12 mouse cellular contexts compared by ENCODE assay signal in the genomic region with DNA sequence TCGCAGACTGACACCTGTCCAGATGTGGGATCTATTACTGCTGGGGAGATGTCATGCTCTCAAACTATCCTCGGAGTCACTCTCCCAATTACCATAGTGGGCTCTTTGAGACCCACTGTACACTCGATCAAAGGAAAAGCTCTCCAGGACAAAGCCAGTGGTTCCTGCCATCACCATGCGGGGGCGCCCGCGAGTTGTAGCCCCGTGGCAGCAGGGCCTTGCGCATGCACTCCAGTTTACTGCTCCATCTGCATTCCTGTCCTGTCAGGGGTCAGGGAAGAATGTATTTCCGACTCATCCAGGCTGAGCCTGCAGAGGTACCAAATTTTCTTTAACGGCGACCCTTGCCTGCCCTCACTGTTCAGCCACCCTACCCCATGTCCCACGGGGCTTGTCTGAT. TPM values are rescaled to one million over a fixed set of nuclear protein-coding genes. Genes with fewer than 3 reads are reported as not detected.
DNase-seq lines count a peak whose midpoint lies in the region; ATAC-seq and TF ChIP-seq lines count a peak whose summit lies in the region.
"Had no signal": no experiment of that assay in that cellular context is flagged by ENCODE, and none has a peak within 500 bp of the region (broad histone marks: within the 10 kb centered on the region; RNA-seq: fewer than 3 reads in every experiment).

No protein-coding gene starts in this region.

- H3K79me2 ChIP-seq in MEL (ENCODE audit: control insufficient read depth, insufficient read depth, low read length, poor library complexity): no peaks in the 10 kb centered on the region

- no peaks in the 10 kb centered on the region for H3K36me3 ChIP-seq in MEL (ENCODE audit: control insufficient read depth in 1 of 2, insufficient read depth in 2 of 2, low read length in 2 of 2)
- no peaks in the 10 kb centered on the region for H3K36me3 ChIP-seq in stomach, postnatal 0 days (ENCODE audit: control insufficient read depth, insufficient read depth, low read length)
- H3K36me3 ChIP-seq: liver, embryonic 13.5 days had no signal

- TF ChIP-seq CTCF in MEL (IDR thresholded peaks at IDR 0.05 in 2 of 3, conservative IDR thresholded peaks at IDR 0.05 in 1 of 3; ENCODE audit: control insufficient read depth in 1 of 3, insufficient read depth in 1 of 3, low read depth in 2 of 3, low read length in 3 of 3, poor library complexity in 1 of 3, severe bottlenecking in 1 of 3): peak; percentile 61 to 72 (median 61)
- peak; percentile 59 for TF ChIP-seq CTCF in stomach, postnatal 0 days (IDR thresholded peaks at IDR 0.05; ENCODE audit: low read depth)

- ATAC-seq in stomach, postnatal 0 days (ENCODE audit: low FRiP score, low TSS enrichment): no peak

- no peak overlapping the region for H3K9ac ChIP-seq in MEL (ENCODE audit: control insufficient read depth, low read depth, low read length, poor library complexity, severe bottlenecking)
- H3K9ac ChIP-seq in stomach, postnatal 0 days (ENCODE audit: low read length): no peak overlapping the region
- H3K9ac ChIP-seq: liver, embryonic 13.5 days had no signal

- intact Hi-C loops in heart, postnatal 10 days (cut with DNase I): loop anchor here (5.0 kb wide), 2 partner anchors 63 to 142 kb away; partner anchors contain the start of gene Zp3

- WGBS in stomach, postnatal 0 days: 63% methylated on average over 13 of the region's 13 CpGs

- TF ChIP-seq POLR2A in MEL (IDR thresholded peaks at IDR 0.05; ENCODE audit: control insufficient read depth in 1 of 2, insufficient read depth in 1 of 2, low read depth in 1 of 2, low read length in 2 of 2, poor library complexity in 1 of 2): no peak

- no peak for TF ChIP-seq EP300 in MEL (IDR thresholded peaks at IDR 0.05; ENCODE audit: low read depth in 1 of 2, low read length in 2 of 2)
- TF ChIP-seq EP300 in stomach, postnatal 0 days (optimal IDR thresholded peaks at IDR 0.05): no peak

- no peak overlapping the region for H3K4me2 ChIP-seq in stomach, postnatal 0 days (replicated peaks; ENCODE audit: low read depth)
- H3K4me2 ChIP-seq: liver, embryonic 13.5 days had no signal

- H3K4me1 ChIP-seq in MEL (ENCODE audit: control insufficient read depth in 1 of 2, insufficient read depth in 2 of 2, low read length in 2 of 2): peaks cover 0 to 3% of the 10 kb centered on the region in 2 experiments; a peak in 2 of 4 replicates
- no peaks in the 10 kb centered on the region for H3K4me1 ChIP-seq in stomach, postnatal 0 days (replicated peaks; ENCODE audit: control insufficient read depth, insufficient read depth)

- DNase-seq in heart, postnatal 4 days: peak; percentile 29
- no peak for DNase-seq in heart, adult 8-10 months (ENCODE audit: low spot score)
- DNase-seq in right cerebral cortex, postnatal 4 days: peak; percentile 26
- no peak for DNase-seq in right cerebral cortex, adult 18-20 months
- peak; percentile 18 for DNase-seq in MEL (ENCODE audit: low read depth, low spot score)
- no peak for DNase-seq in stomach, postnatal 0 days (ENCODE audit: low spot score)
- no peak for DNase-seq in Muller cell, postnatal 12 days (ENCODE audit: inconsistent ontology term)
- DNase-seq in heart, postnatal 10 days: no peak
- DNase-seq: heart, adult 18-20 months; liver, embryonic 13.5 days had no signal

- H3K9me3 ChIP-seq in MEL (replicated peaks; ENCODE audit: insufficient read depth, low read length): no peaks in the 10 kb centered on the region
- no peaks in the 10 kb centered on the region for H3K9me3 ChIP-seq in stomach, postnatal 0 days (ENCODE audit: control insufficient read depth, low read length)
- H3K9me3 ChIP-seq: liver, embryonic 13.5 days had no signal

- no peaks in the 10 kb centered on the region for H3K27me3 ChIP-seq in MEL (ENCODE audit: control insufficient read depth in 1 of 2, insufficient read depth in 2 of 2, low read length in 2 of 2)
- H3K27me3 ChIP-seq in stomach, postnatal 0 days (ENCODE audit: control insufficient read depth, insufficient read depth, low read length): no peaks in the 10 kb centered on the region
- H3K27me3 ChIP-seq: liver, embryonic 13.5 days had no signal

- H3K27ac ChIP-seq in MEL (ENCODE audit: control insufficient read depth, low read depth, low read length): no peak overlapping the region
- H3K27ac ChIP-seq in stomach, postnatal 0 days (replicated peaks): no peak overlapping the region
- H3K27ac ChIP-seq: liver, embryonic 13.5 days had no signal

- no peak overlapping the region for H3K4me3 ChIP-seq in MEL (ENCODE audit: control insufficient read depth in 1 of 2, insufficient read depth in 1 of 2, low read depth in 2 of 2, low read length in 2 of 2)
- no peak overlapping the region for H3K4me3 ChIP-seq in stomach, postnatal 0 days (ENCODE audit: low read depth, low read length)
- H3K4me3 ChIP-seq: liver, embryonic 13.5 days had no signal

- no peak for TF ChIP-seq RAD21 in MEL (IDR thresholded peaks at IDR 0.05; ENCODE audit: low read depth, low read length)

TF ChIP-seq in MEL, 35 proteins besides CTCF, POLR2A, EP300 and RAD21:
- TF ChIP-seq CHD2 (IDR thresholded peaks at IDR 0.05; ENCODE audit: low read length): no peak
- TF ChIP-seq ETS1 (IDR thresholded peaks at IDR 0.05; ENCODE audit: low read depth, low read length): no peak
- no peak for TF ChIP-seq SMC3 (IDR thresholded peaks at IDR 0.05; ENCODE audit: low read depth, low read length)
TF ChIP-seq in MEL: peak in this region for 0.

RNA-seq across cellular contexts. Expression of gene Upk3b, which starts 6.6 kb away (rescaled TPM):
- total RNA-seq in heart, postnatal 4 days (2021): 10 to 100 TPM; 25.8 to 30.7 TPM
- 10 to 100 TPM; 13.3 to 26.7 (median 18.2) TPM for total RNA-seq in heart, adult 8-10 months (2022)
- not detected in 2 replicates for total RNA-seq in MEL (2012; rRNA removed)
- polyA plus RNA-seq in MEL (2012; ENCODE audit: insufficient read depth in 1 of 2, insufficient read length in 2 of 2, low read depth in 1 of 2, low replicate concordance in 2 of 2, missing spikeins in 1 of 2): not detected
- 22.8 and 27.7 TPM in 2 replicates for polyA plus RNA-seq in stomach, postnatal 0 days (2015; fragmentation: Nextera tagmentation; extraction: Ambion mirVana)
- 10 to 100 TPM; 18.0 to 32.2 TPM for total RNA-seq in heart, postnatal 10 days (2021)
- total RNA-seq: common myeloid progenitor, adult 5-6 weeks; layer of hippocampus, postnatal 25 days had no signal

RNA-seq across cellular contexts. Expression of gene Upk3bl, which starts 9.4 kb away (rescaled TPM):
- total RNA-seq in heart, postnatal 4 days (2021): not detected
- not detected for total RNA-seq in heart, adult 8-10 months (2022)
- not detected in 2 replicates for total RNA-seq in MEL (2012; rRNA removed)
- polyA plus RNA-seq in MEL (2012; ENCODE audit: insufficient read depth in 1 of 2, insufficient read length in 2 of 2, low read depth in 1 of 2, low replicate concordance in 2 of 2, missing spikeins in 1 of 2): not detected
- polyA plus RNA-seq in stomach, postnatal 0 days (2015; fragmentation: Nextera tagmentation; extraction: Ambion mirVana): 27.4 and 56.0 TPM in 2 replicates
- not detected for total RNA-seq in heart, postnatal 10 days (2021)
- total RNA-seq: common myeloid progenitor, adult 5-6 weeks; heart, adult 18-20 months; layer of hippocampus, postnatal 25 days had no signal

RNA-seq across cellular contexts. Expression of gene Rasa4, which starts 38.9 kb away (rescaled TPM):
- total RNA-seq in heart, postnatal 4 days (2021): 1 to 10 TPM; 2.1 to 2.4 TPM
- 1 to 10 TPM; 6.6 to 7.6 (median 6.9) TPM for total RNA-seq in heart, adult 8-10 months (2022)
- 1.4 and 1.6 TPM in 2 replicates for total RNA-seq in MEL (2012; rRNA removed)
- 1 to 10 TPM in 1 of 2 experiments, not detected in 1; 2.5 TPM for polyA plus RNA-seq in MEL (2012; ENCODE audit: insufficient read depth in 1 of 2, insufficient read length in 2 of 2, low read depth in 1 of 2, low replicate concordance in 2 of 2, missing spikeins in 1 of 2)
- 4.0 and 4.7 TPM in 2 replicates for polyA plus RNA-seq in stomach, postnatal 0 days (2015; fragmentation: Nextera tagmentation; extraction: Ambion mirVana)
- 1 to 10 TPM; 5.5 to 6.3 TPM for total RNA-seq in heart, postnatal 10 days (2021)

RNA-seq across cellular contexts. Expression of gene Dtx2, which starts 50.3 kb away (rescaled TPM):
- total RNA-seq in heart, postnatal 4 days (2021): 10 to 100 TPM in 1 of 2 experiments, 1 to 10 TPM in 1; 9.7 to 10.7 TPM
- total RNA-seq in heart, adult 8-10 months (2022): 1 to 10 TPM; 6.0 to 7.3 (median 6.8) TPM
- 11.4 and 11.9 TPM in 2 replicates for total RNA-seq in MEL (2012; rRNA removed)
- polyA plus RNA-seq in MEL (2012; ENCODE audit: insufficient read depth in 1 of 2, insufficient read length in 2 of 2, low read depth in 1 of 2, low replicate concordance in 2 of 2, missing spikeins in 1 of 2): 10 to 100 TPM in 1 of 2 experiments, not detected in 1; 17.2 TPM
- 13.5 and 16.2 TPM in 2 replicates for polyA plus RNA-seq in stomach, postnatal 0 days (2015; fragmentation: Nextera tagmentation; extraction: Ambion mirVana)
- 10 to 100 TPM in 1 of 2 experiments, 1 to 10 TPM in 1; 9.5 to 10.7 TPM for total RNA-seq in heart, postnatal 10 days (2021)

Comparison
In these comparisons a context has a peak if more than half of its experiments do, and no peak if none do; other contexts are left out.
1. DNase-seq: peak in heart, postnatal 4 days (single experiment), right cerebral cortex, postnatal 4 days (single experiment) and MEL (single experiment); none in heart, adult 8-10 months (single experiment), right cerebral cortex, adult 18-20 months (single experiment), stomach, postnatal 0 days (single experiment), Muller cell, postnatal 12 days (single experiment) and heart, postnatal 10 days (0 of 2).
2. RNA of gene Upk3b, which starts 6.6 kb away (total RNA-seq): 18.0 to 32.2 TPM in heart, postnatal 10 days, 25.8 to 30.7 TPM in heart, postnatal 4 days and 13.3 to 26.7 TPM in heart, adult 8-10 months; not detected in MEL; every median in the first group is over 10 times any median in the second.